Mouse (Mus musculus) midbrain, postnatal 0 days (tissue): ENCODE results near the gene Pcbd1. TPM values are rescaled to one million over a fixed set of nuclear protein-coding genes. Genes with fewer than 3 reads are reported as not detected.

ENCODE experiments used
- ATAC-seq: fragments of 200-750 bp; cut with Nextera tagmentation; 2 replicates; pipeline ENCODE4 v1.8.0; 2017; ENCODE audit warnings: moderate number of reproducible peaks, mild to moderate bottlenecking, moderate TSS enrichment, moderate library complexity; ENCODE audit not compliant: low FRiP score
- DNase-seq: peaks from one replicate; pipeline ENCODE4 v3.0.0-alpha.2; 2015; ENCODE audit warnings: low spot score
- H3K27ac ChIP-seq: fragments of 300-500 bp; sonication (generic); 2 replicates; pipeline ENCODE4 v1.5.1; 2014; ENCODE audit warnings: low read depth, mild to moderate bottlenecking, low read length, mixed read lengths
- H3K27me3 ChIP-seq: fragments of 300-500 bp; sonication (generic); 2 replicates; pipeline ENCODE4 v1.6.1; 2014; ENCODE audit warnings: low read length, control low read depth, mixed read lengths; ENCODE audit not compliant: insufficient read depth
- H3K36me3 ChIP-seq: fragments of 300-500 bp; sonication (generic); 2 replicates; pipeline ENCODE4 v1.6.1; 2014; ENCODE audit warnings: low read length, control low read depth, mixed read lengths; ENCODE audit not compliant: insufficient read depth
- H3K4me1 ChIP-seq: fragments of 300-500 bp; sonication (generic); 2 replicates; pipeline ENCODE4 v1.6.1; 2014; ENCODE audit warnings: mild to moderate bottlenecking, control low read depth, antibody characterized with exemption, low read length, mixed read lengths; ENCODE audit not compliant: insufficient read depth
- H3K4me2 ChIP-seq: fragments of 300-500 bp; sonication (generic); 2 replicates; pipeline ENCODE4 v1.6.1; 2014; ENCODE audit warnings: low read depth, mild to moderate bottlenecking, low read length, mixed read lengths; ENCODE audit not compliant: poor library complexity, severe bottlenecking
- H3K4me3 ChIP-seq: fragments of 300-500 bp; sonication (generic); 2 replicates; pipeline ENCODE4 v1.5.1; 2014; ENCODE audit warnings: low read depth, mild to moderate bottlenecking, low read length, moderate library complexity
- H3K9ac ChIP-seq: fragments of 300-500 bp; sonication (generic); replicated peaks from 2 replicates; pipeline ENCODE4 v1.6.1; 2014; ENCODE audit warnings: mild to moderate bottlenecking, low read length, moderate library complexity, mixed read lengths; ENCODE audit not compliant: poor library complexity, severe bottlenecking
- H3K9me3 ChIP-seq: fragments of 300-500 bp; sonication (generic); 2 replicates; pipeline ENCODE4 v1.6.1; 2016; ENCODE audit warnings: low read length, control low read depth
- CTCF ChIP-seq: IDR thresholded peaks from 2 replicates; pipeline ENCODE4 v1.5.1; 2016; ENCODE audit warnings: antibody characterized with exemption, mild to moderate bottlenecking
- WGBS: fragments of 180-500 bp; shearing (Covaris S2); extraction: QIAGEN DNeasy Blood & Tissue Kit; methylation state at CpG from one replicate; pipeline ENCODE4 v1.1.7; 2014; 5-methylcytosine and 5-hydroxymethylcytosine counted together
- polyA plus RNA-seq: library from polyadenylated mRNA; unstranded; fragments of >200 nt; fragmentation: Nextera tagmentation; extraction: Ambion mirVana; gene quantifications from 2 replicates; pipeline ENCODE4 v1.2.1, GENCODE M21; 2015
- total RNA-seq: library from RNA; depleted of rRNA; stranded (reverse); fragments of >200 nt; gene quantifications from 2 replicates; pipeline ENCODE4 v1.2.3, GENCODE M21; 2014

Gene Pcbd1
- total and polyA plus RNA-seq, 2 experiments from 2014 or later = 15.6 to 73.1 TPM

DNA sequence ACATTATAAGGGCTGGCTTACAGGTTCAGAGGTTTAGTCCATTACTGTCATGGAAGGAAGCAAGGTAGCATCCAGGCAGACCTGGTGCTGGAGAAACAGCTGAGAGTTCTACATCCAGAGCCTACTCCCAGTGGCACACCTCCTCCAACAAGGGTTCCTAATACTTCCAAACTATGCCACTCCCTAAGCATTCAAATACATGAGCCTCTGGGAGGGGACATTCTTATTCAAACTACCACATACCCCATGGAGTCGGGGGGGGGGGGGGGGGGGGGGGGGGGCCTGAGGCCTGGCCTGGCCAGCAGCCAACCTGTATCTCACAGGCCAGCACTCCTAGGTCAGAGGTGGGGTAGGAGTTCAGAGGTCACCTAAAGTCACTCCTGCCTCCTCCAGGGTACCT, 30.0 kb upstream of the Pcbd1 start:
- no peak overlapping the region for H3K4me2 ChIP-seq
- 0 out of 2 replicates have a peak, but pooled peaks cover 7% of the 10 kb centered on the region for H3K9me3 ChIP-seq
- no peak overlapping the region for H3K27ac ChIP-seq
- no peaks in the 10 kb centered on the region for H3K4me1 ChIP-seq
- H3K9ac ChIP-seq = no peak overlapping the region
- H3K27me3 ChIP-seq = no peaks in the 10 kb centered on the region; the same call in none of the 2 replicates
- ATAC-seq (no peak), DNase-seq (no peak)
- no CpG with 5 or more reads among the region's 1 CpGs for WGBS
- H3K4me3 ChIP-seq = no peak overlapping the region
- no peak for TF ChIP-seq CTCF
- no peaks in the 10 kb centered on the region for H3K36me3 ChIP-seq

DNA sequence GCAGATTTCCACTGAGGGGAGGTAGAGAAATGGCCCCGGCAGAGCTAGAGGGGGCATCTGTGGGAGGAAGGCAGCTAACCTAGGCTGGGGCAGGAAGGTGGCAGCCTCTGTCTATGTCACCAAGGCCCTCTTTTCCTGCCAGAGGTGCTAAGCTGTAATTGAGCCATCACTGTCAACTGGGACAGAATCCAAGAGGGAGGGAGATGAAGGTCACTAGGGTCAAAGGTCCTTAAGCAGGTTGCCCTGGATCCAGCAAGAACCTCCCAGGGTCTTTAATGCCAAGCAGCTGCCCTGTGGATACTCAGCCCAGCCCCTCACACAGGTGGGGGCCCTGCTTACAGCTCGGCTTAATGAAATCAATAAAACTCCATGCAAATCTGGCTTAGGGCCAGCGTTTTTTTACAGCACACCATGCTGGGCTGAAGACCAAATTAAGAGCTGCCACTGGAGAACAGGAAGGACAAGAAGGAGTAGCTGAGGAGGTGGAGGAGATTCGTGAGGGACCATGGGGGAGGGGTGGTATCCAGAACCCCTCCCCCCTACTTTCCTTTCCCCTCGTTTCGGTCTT, 29.5 kb upstream of the Pcbd1 start:
- H3K9me3 ChIP-seq = 0 out of 2 replicates have a peak, but pooled peaks cover 7% of the 10 kb centered on the region
- H3K36me3 ChIP-seq = no peaks in the 10 kb centered on the region
- H3K4me2 ChIP-seq = no peak overlapping the region
- no peaks in the 10 kb centered on the region; the same call in 1 of the 2 replicates for H3K27me3 ChIP-seq
- no peak overlapping the region for H3K27ac ChIP-seq
- no peak overlapping the region for H3K4me3 ChIP-seq
- TF ChIP-seq CTCF = no peak
- DNase-seq (peak; percentile 37), ATAC-seq (no peak)
- H3K9ac ChIP-seq = no peak overlapping the region
- WGBS = 16% methylated on average over 6 of the region's 6 CpGs
- no peaks in the 10 kb centered on the region for H3K4me1 ChIP-seq

DNA sequence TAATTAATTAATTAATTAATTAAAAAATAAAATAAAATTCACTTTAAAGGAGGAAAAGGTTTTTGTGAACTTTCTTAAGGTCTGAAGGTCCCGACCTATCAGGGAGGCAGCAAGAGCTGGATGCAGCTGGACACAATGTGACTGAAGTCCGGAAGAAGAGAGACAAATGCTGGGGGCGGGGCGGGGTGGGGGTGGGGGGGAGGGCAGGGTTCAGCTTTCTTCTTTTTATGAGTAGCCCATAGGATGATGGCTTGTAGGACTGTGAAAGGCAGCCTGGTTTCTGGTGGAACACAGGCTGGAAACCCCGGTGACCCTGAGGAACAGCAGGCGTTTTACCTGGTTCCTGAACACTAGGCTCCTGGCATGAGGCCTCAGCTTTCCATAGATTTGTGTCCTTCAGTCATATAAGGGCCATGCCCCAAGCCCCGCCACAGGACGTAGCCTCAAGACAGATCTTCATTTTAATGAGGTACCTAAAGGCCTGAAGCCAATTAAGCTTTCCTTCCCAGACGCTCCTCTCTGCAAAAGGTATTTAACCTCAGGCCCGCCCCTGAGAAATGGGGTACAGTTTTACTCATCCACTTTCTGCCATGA, 25.8 kb upstream of the Pcbd1 start:
- Histone ChIP-seq H3K9me3 (no peaks in the 10 kb centered on the region), H3K4me3 (no peak overlapping the region), H3K4me2 (no peak overlapping the region), H3K27me3 (peaks cover 3% of the 10 kb centered on the region; the same call in 1 of the 2 replicates), H3K36me3 (no peaks in the 10 kb centered on the region), H3K9ac (no peak overlapping the region), H3K27ac (no peak overlapping the region), H3K4me1 (no peaks in the 10 kb centered on the region)
- no peak for TF ChIP-seq CTCF
- 71% methylated on average over 10 of the region's 10 CpGs for WGBS
- no peak for ATAC-seq
- DNase-seq = no peak

DNA sequence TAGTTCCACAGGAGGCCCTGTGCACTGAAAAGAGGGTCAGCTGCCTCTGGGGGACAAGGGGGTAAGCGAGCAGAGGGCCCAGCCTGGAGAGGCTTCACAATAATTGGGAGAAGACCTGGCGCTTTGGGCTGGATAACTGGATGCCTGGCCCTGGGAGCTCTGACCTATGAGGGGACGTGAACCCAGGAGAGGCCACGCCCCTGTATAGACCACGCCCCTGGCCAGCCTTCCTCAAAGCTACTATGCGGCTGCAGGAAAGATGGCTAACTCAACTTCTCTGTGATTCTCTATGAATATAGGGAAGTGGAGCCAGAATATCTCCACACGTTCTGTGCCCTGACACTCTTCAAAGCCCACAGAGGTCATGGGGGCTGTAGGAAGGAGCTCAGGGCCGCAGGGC, 24.5 kb upstream of the Pcbd1 start:
- Histone ChIP-seq H3K4me3 (no peak overlapping the region), H3K36me3 (no peaks in the 10 kb centered on the region), H3K4me1 (no peaks in the 10 kb centered on the region), H3K9ac (no peak overlapping the region), H3K9me3 (no peaks in the 10 kb centered on the region), H3K27ac (no peak overlapping the region), H3K27me3 (peaks cover 3% of the 10 kb centered on the region; the same call in 1 of the 2 replicates), H3K4me2 (no peak overlapping the region)
- ATAC-seq (no peak), DNase-seq (no peak)
- 30% methylated on average over 8 of the region's 8 CpGs for WGBS
- TF ChIP-seq CTCF = no peak

DNA sequence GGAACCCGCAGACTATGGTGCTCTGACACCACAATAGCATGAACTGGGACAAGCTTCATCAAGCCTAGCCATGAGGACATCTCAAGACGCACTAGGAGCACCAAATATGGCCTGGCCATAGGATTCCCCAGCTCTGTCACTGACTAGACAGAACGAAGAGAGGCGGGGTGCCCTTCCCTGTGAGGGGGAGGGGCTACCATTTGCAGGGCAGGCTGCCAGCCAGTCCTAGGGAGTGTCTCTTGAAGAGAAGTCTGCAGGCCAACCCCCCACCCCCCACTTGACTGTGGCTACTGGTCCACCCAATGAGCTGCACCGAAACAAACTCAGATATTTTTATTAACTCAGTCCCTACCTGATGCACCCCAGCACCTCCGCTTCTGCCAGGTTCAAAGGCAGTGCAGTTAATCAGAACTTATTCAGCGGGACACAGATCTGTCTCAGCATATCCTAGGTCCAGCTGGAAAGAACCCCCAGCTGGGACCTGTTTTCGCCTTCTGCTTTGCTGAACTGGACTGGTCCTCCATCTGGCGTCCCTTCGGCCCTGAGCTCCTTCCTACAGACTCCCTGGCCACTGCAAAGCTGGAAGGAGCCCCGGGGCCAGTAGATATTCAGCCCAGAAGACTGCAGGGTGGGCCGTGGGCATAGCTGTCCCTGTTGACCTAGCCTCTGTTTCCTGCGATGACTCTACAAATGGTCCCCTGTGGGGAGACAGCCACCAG, 23.7 kb upstream of the Pcbd1 start:
- DNase-seq = peak; percentile 56
- H3K4me3 ChIP-seq = no peak overlapping the region
- WGBS = 55% methylated on average over 13 of the region's 13 CpGs

More for the DNA sequence above, 23.7 kb upstream of the Pcbd1 start:
- Histone ChIP-seq H3K27ac (no peak overlapping the region), H3K9me3 (no peaks in the 10 kb centered on the region), H3K4me1 (no peaks in the 10 kb centered on the region), H3K4me2 (no peak overlapping the region), H3K27me3 (peaks cover 3% of the 10 kb centered on the region; the same call in 1 of the 2 replicates), H3K9ac (no peak overlapping the region), H3K36me3 (no peaks in the 10 kb centered on the region)
- no peak for ATAC-seq
- TF ChIP-seq CTCF = no peak
